Mouse (Mus musculus) MEL (cell line): ENCODE results near the gene Cebpz.

Experiments
- CTCF ChIP-seq, 3 experiments: IDR thresholded peaks in 2 of 3; conservative IDR thresholded peaks in 1 of 3; 2 replicates each; pipeline ENCODE4 v1.5.1; 2011 to 2012; ENCODE audit warnings: low read length in 3 of 3, low read depth in 2 of 3, mild to moderate bottlenecking in 2 of 3, improper control_type of control experiment in 1 of 3, inconsistent platforms in 1 of 3, mixed read lengths in 1 of 3, moderate library complexity in 1 of 3; ENCODE audit not compliant: control insufficient read depth in 1 of 3, insufficient read depth in 1 of 3, poor library complexity in 1 of 3, severe bottlenecking in 1 of 3
- MAFK ChIP-seq: IDR thresholded peaks from 2 replicates; pipeline ENCODE4 v1.6.1; 2011; ENCODE audit warnings: low read depth, mild to moderate bottlenecking, low read length, improper control_type of control experiment, borderline replicate concordance
- MYC ChIP-seq: IDR thresholded peaks from 2 replicates; pipeline ENCODE4 v1.6.1; 2011; ENCODE audit warnings: low read depth, mild to moderate bottlenecking, low read length, improper control_type of control experiment, moderate library complexity
- NRF1 ChIP-seq: IDR thresholded peaks from 2 replicates; pipeline ENCODE4 v1.6.1; 2014; ENCODE audit warnings: low read depth, mild to moderate bottlenecking, inconsistent platforms, low read length, improper control_type of control experiment, moderate library complexity; ENCODE audit not compliant: poor library complexity, insufficient read depth, severe bottlenecking
- POLR2A ChIP-seq, 2 experiments: IDR thresholded peaks; 2 replicates each; pipeline ENCODE4 v1.6.1; 2011 to 2012; ENCODE audit warnings: low read length in 2 of 2, mild to moderate bottlenecking in 2 of 2, control low read depth in 1 of 2, improper control_type of control experiment in 1 of 2, low read depth in 1 of 2, moderate library complexity in 1 of 2; ENCODE audit not compliant: control insufficient read depth in 1 of 2, insufficient read depth in 1 of 2, poor library complexity in 1 of 2
- USF1 ChIP-seq: IDR thresholded peaks from 2 replicates; pipeline ENCODE4 v1.6.1; 2014; ENCODE audit warnings: low read depth, mild to moderate bottlenecking, inconsistent platforms, low read length, improper control_type of control experiment, moderate library complexity

- TF ChIP-seq MAFK = no peak
- TF ChIP-seq POLR2A (IDR thresholded peaks at IDR 0.05; ENCODE audit: control insufficient read depth in 1 of 2, insufficient read depth in 1 of 2, low read depth in 1 of 2, low read length in 2 of 2, poor library complexity in 1 of 2) = no peak
- TF ChIP-seq CTCF (IDR thresholded peaks at IDR 0.05 in 2 of 3, conservative IDR thresholded peaks at IDR 0.05 in 1 of 3; ENCODE audit: control insufficient read depth in 1 of 3, insufficient read depth in 1 of 3, low read depth in 2 of 3, low read length in 3 of 3, poor library complexity in 1 of 3, severe bottlenecking in 1 of 3) = no peak
- TF ChIP-seq USF1 = no peak
- TF ChIP-seq NRF1 = no peak
- TF ChIP-seq MYC = no peak
These were observed 29.4 kb upstream of the Cebpz start for GRCm38 (mm10) chr17:78966092-78966883.
